Mouse (Mus musculus): ENCODE measurements around the gene Tmem267. TPM values are rescaled to one million over a fixed set of nuclear protein-coding genes. Genes with fewer than 3 reads are reported as not detected.

Gene Tmem267
- polyA plus RNA-seq, 1 experiment from 2014 or later, result 4.9 TPM

GRCm38 (mm10) chr13:119635496-119635895 is 147.7 kb downstream of the Tmem267 start:
- Histone ChIP-seq H3K9me3 (replicated peaks; ENCODE audit: control insufficient read depth, low read length, poor library complexity, severe bottlenecking) (no peaks in the 10 kb centered on the region), H3K4me1 (ENCODE audit: control insufficient read depth, insufficient read depth, low read length) (no peaks in the 10 kb centered on the region), H3K9ac (ENCODE audit: low read depth, low read length) (no peak overlapping the region), H3K4me2 (ENCODE audit: low read length) (no peak overlapping the region), H3K36me3 (ENCODE audit: control insufficient read depth, insufficient read depth, low read length) (no peaks in the 10 kb centered on the region), H3K27me3 (ENCODE audit: control insufficient read depth, insufficient read depth, low read depth, low read length) (peaks cover 2% of the 10 kb centered on the region; the same call in 1 of the 2 replicates), H3K4me3 (ENCODE audit: low read depth, low read length) (no peak overlapping the region), H3K27ac (ENCODE audit: low read length) (no peak overlapping the region)
- no peak for ATAC-seq
- WGBS, result 68% methylated on average over 2 of the region's 2 CpGs

DNA sequence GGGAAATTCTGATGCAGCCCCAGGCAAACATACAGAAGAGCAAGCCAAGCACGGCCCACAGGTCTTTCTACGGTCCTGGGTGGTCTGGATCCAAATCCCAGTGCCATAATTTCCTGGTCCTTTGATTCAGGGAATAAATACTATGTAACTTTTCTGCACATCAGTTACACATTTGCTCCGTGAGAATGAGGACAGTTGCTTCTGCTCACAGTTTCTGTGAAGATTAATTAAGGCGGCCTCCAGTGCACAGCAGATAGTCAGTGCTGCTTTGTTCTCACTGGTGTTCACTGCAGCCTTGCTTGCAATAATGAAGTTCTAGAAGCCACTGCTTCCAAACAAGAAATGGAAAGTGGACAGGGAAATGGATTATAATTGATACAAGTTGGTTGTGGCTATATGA is 150.0 kb downstream of the Tmem267 start:
- no peak for ATAC-seq
- H3K27ac ChIP-seq (ENCODE audit: low read length), result no peak overlapping the region
- peaks cover 2% of the 10 kb centered on the region; the same call in 1 of the 2 replicates for H3K27me3 ChIP-seq (ENCODE audit: control insufficient read depth, insufficient read depth, low read depth, low read length)
- no peaks in the 10 kb centered on the region for H3K36me3 ChIP-seq (ENCODE audit: control insufficient read depth, insufficient read depth, low read length)
- H3K4me1 ChIP-seq (ENCODE audit: control insufficient read depth, insufficient read depth, low read length), result no peaks in the 10 kb centered on the region
- no peak overlapping the region for H3K4me2 ChIP-seq (ENCODE audit: low read length)
- 78% methylated on average over 4 of the region's 4 CpGs for WGBS
- H3K9ac ChIP-seq (ENCODE audit: low read depth, low read length), result no peak overlapping the region
- H3K9me3 ChIP-seq (replicated peaks; ENCODE audit: control insufficient read depth, low read length, poor library complexity, severe bottlenecking), result no peaks in the 10 kb centered on the region
- no peak overlapping the region for H3K4me3 ChIP-seq (ENCODE audit: low read depth, low read length)

- no peak overlapping the region for H3K4me3 ChIP-seq (ENCODE audit: low read depth, low read length)
- H3K9me3 ChIP-seq (replicated peaks; ENCODE audit: control insufficient read depth, low read length, poor library complexity, severe bottlenecking), result no peaks in the 10 kb centered on the region
- ATAC-seq, result no peak
- no peak overlapping the region for H3K9ac ChIP-seq (ENCODE audit: low read depth, low read length)
- H3K27me3 ChIP-seq (ENCODE audit: control insufficient read depth, insufficient read depth, low read depth, low read length), result peaks cover 2% of the 10 kb centered on the region; the same call in 1 of the 2 replicates
- H3K4me2 ChIP-seq (ENCODE audit: low read length), result no peak overlapping the region
- H3K4me1 ChIP-seq (ENCODE audit: control insufficient read depth, insufficient read depth, low read length), result no peaks in the 10 kb centered on the region
- WGBS, result 90% methylated on average over 5 of the region's 5 CpGs
- H3K27ac ChIP-seq (ENCODE audit: low read length), result no peak overlapping the region
- H3K36me3 ChIP-seq (ENCODE audit: control insufficient read depth, insufficient read depth, low read length), result no peaks in the 10 kb centered on the region
These were observed 150.6 kb downstream of the Tmem267 start for GRCm38 (mm10) chr13:119638449-119638848.

GRCm38 (mm10) chr13:119639302-119639701 is 151.5 kb downstream of the Tmem267 start:
- WGBS, result 74% methylated on average over 5 of the region's 5 CpGs
- Histone ChIP-seq H3K9me3 (replicated peaks; ENCODE audit: control insufficient read depth, low read length, poor library complexity, severe bottlenecking) (no peaks in the 10 kb centered on the region), H3K4me1 (ENCODE audit: control insufficient read depth, insufficient read depth, low read length) (no peaks in the 10 kb centered on the region), H3K9ac (ENCODE audit: low read depth, low read length) (no peak overlapping the region), H3K36me3 (ENCODE audit: control insufficient read depth, insufficient read depth, low read length) (no peaks in the 10 kb centered on the region), H3K4me3 (ENCODE audit: low read depth, low read length) (no peak overlapping the region), H3K27me3 (ENCODE audit: control insufficient read depth, insufficient read depth, low read depth, low read length) (no peaks in the 10 kb centered on the region), H3K27ac (ENCODE audit: low read length) (no peak overlapping the region), H3K4me2 (ENCODE audit: low read length) (no peak overlapping the region)
- ATAC-seq, result no peak

- H3K9me3 ChIP-seq (replicated peaks; ENCODE audit: control insufficient read depth, low read length, poor library complexity, severe bottlenecking), result no peaks in the 10 kb centered on the region
- H3K4me2 ChIP-seq (ENCODE audit: low read length), result no peak overlapping the region
- H3K27me3 ChIP-seq (ENCODE audit: control insufficient read depth, insufficient read depth, low read depth, low read length), result no peaks in the 10 kb centered on the region
- H3K36me3 ChIP-seq (ENCODE audit: control insufficient read depth, insufficient read depth, low read length), result no peaks in the 10 kb centered on the region
- WGBS, result 36% methylated on average over 4 of the region's 4 CpGs
- H3K4me1 ChIP-seq (ENCODE audit: control insufficient read depth, insufficient read depth, low read length), result no peaks in the 10 kb centered on the region
- H3K27ac ChIP-seq (ENCODE audit: low read length), result no peak overlapping the region
- no peak overlapping the region for H3K4me3 ChIP-seq (ENCODE audit: low read depth, low read length)
- peak; percentile 67; the same call in 1 of the 2 replicates for ATAC-seq
- no peak overlapping the region for H3K9ac ChIP-seq (ENCODE audit: low read depth, low read length)
These were observed 152.7 kb downstream of the Tmem267 start for GRCm38 (mm10) chr13:119640504-119640903.

GRCm38 (mm10) chr13:119641145-119641544 is 153.3 kb downstream of the Tmem267 start:
- Histone ChIP-seq H3K4me3 (ENCODE audit: low read depth, low read length) (no peak overlapping the region), H3K9ac (ENCODE audit: low read depth, low read length) (no peak overlapping the region), H3K27me3 (ENCODE audit: control insufficient read depth, insufficient read depth, low read depth, low read length) (no peaks in the 10 kb centered on the region), H3K4me2 (ENCODE audit: low read length) (no peak overlapping the region), H3K4me1 (ENCODE audit: control insufficient read depth, insufficient read depth, low read length) (no peaks in the 10 kb centered on the region), H3K27ac (ENCODE audit: low read length) (no peak overlapping the region), H3K36me3 (ENCODE audit: control insufficient read depth, insufficient read depth, low read length) (no peaks in the 10 kb centered on the region), H3K9me3 (replicated peaks; ENCODE audit: control insufficient read depth, low read length, poor library complexity, severe bottlenecking) (no peaks in the 10 kb centered on the region)
- ATAC-seq, result no peak
- 84% methylated on average over 7 of the region's 7 CpGs for WGBS

- WGBS, result 71% methylated on average over 5 of the region's 5 CpGs
- H3K4me3 ChIP-seq (ENCODE audit: low read depth, low read length), result no peak overlapping the region
- H3K27me3 ChIP-seq (ENCODE audit: control insufficient read depth, insufficient read depth, low read depth, low read length), result no peaks in the 10 kb centered on the region
- no peak overlapping the region for H3K9ac ChIP-seq (ENCODE audit: low read depth, low read length)
- ATAC-seq, result no peak
- no peaks in the 10 kb centered on the region for H3K4me1 ChIP-seq (ENCODE audit: control insufficient read depth, insufficient read depth, low read length)
- no peak overlapping the region for H3K4me2 ChIP-seq (ENCODE audit: low read length)
- H3K9me3 ChIP-seq (replicated peaks; ENCODE audit: control insufficient read depth, low read length, poor library complexity, severe bottlenecking), result no peaks in the 10 kb centered on the region
- no peak overlapping the region for H3K27ac ChIP-seq (ENCODE audit: low read length)
- no peaks in the 10 kb centered on the region for H3K36me3 ChIP-seq (ENCODE audit: control insufficient read depth, insufficient read depth, low read length)
These were observed 156.9 kb downstream of the Tmem267 start for GRCm38 (mm10) chr13:119644769-119645168.

- H3K27me3 ChIP-seq (ENCODE audit: control insufficient read depth, insufficient read depth, low read depth, low read length), result no peaks in the 10 kb centered on the region
- H3K9ac ChIP-seq (ENCODE audit: low read depth, low read length), result no peak overlapping the region
- H3K27ac ChIP-seq (ENCODE audit: low read length), result no peak overlapping the region
- H3K4me2 ChIP-seq (ENCODE audit: low read length), result no peak overlapping the region
- H3K36me3 ChIP-seq (ENCODE audit: control insufficient read depth, insufficient read depth, low read length), result no peaks in the 10 kb centered on the region
- H3K4me1 ChIP-seq (ENCODE audit: control insufficient read depth, insufficient read depth, low read length), result no peaks in the 10 kb centered on the region
- no peak overlapping the region for H3K4me3 ChIP-seq (ENCODE audit: low read depth, low read length)
- 95% methylated on average over 1 of the region's 1 CpGs for whole genome bisulfite sequencing
- no peaks in the 10 kb centered on the region for H3K9me3 ChIP-seq (replicated peaks; ENCODE audit: control insufficient read depth, low read length, poor library complexity, severe bottlenecking)
- no peak for ATAC-seq
These were observed 158.7 kb downstream of the Tmem267 start for GRCm38 (mm10) chr13:119646511-119646910.

- peak; percentile 71 for ATAC-seq
- no peaks in the 10 kb centered on the region for H3K27me3 ChIP-seq (ENCODE audit: control insufficient read depth, insufficient read depth, low read depth, low read length)
- 42% methylated on average over 15 of the region's 15 CpGs for WGBS
- no peak overlapping the region for H3K4me3 ChIP-seq (ENCODE audit: low read depth, low read length)
- no peak overlapping the region for H3K9ac ChIP-seq (ENCODE audit: low read depth, low read length)
- H3K9me3 ChIP-seq (replicated peaks; ENCODE audit: control insufficient read depth, low read length, poor library complexity, severe bottlenecking), result no peaks in the 10 kb centered on the region
- no peaks in the 10 kb centered on the region for H3K4me1 ChIP-seq (ENCODE audit: control insufficient read depth, insufficient read depth, low read length)
- 0 out of 2 replicates have a peak overlapping the region, but pooled peaks have one; percentile 25 for H3K4me2 ChIP-seq (ENCODE audit: low read length)
- H3K36me3 ChIP-seq (ENCODE audit: control insufficient read depth, insufficient read depth, low read length), result no peaks in the 10 kb centered on the region
- H3K27ac ChIP-seq (ENCODE audit: low read length), result peak overlapping the region; percentile 67
These were observed 161.3 kb downstream of the Tmem267 start for GRCm38 (mm10) chr13:119648891-119649698.
